Mouse (Mus musculus) forebrain, embryonic 11.5 days (tissue): Measurements from ENCODE around the gene Gm3880. TPM values are rescaled to one million over a fixed set of nuclear protein-coding genes. Genes with fewer than 3 reads are reported as not detected.
"Not testable (repeated sequence)": the region's sequence is repeated elsewhere in the genome, so short reads cannot be mapped to it uniquely, and the experiment has no call there.

Source experiments
- ATAC-seq: fragments of 200-750 bp; cut with Nextera tagmentation; replicated peaks from 2 replicates; pipeline ENCODE4 v1.8.0; 2017; ENCODE audit warnings: moderate TSS enrichment; ENCODE audit not compliant: low FRiP score
- DNase-seq: peaks from one replicate; pipeline ENCODE4 v3.0.0-alpha.2; 2017; ENCODE audit warnings: low spot score
- H3K27ac ChIP-seq: fragments of 300-500 bp; sonication (generic); 2 replicates; pipeline ENCODE4 v1.5.1; 2014; ENCODE audit warnings: low read depth, low read length
- H3K27me3 ChIP-seq: fragments of 300-500 bp; sonication (generic); 2 replicates; pipeline ENCODE4 v1.6.1; 2014; ENCODE audit warnings: mild to moderate bottlenecking, low read length, mixed read lengths; ENCODE audit not compliant: control insufficient read depth, insufficient read depth
- H3K36me3 ChIP-seq: fragments of 300-500 bp; sonication (generic); 2 replicates; pipeline ENCODE4 v1.6.1; 2014; ENCODE audit warnings: mild to moderate bottlenecking, low read length, moderate library complexity, mixed read lengths; ENCODE audit not compliant: control insufficient read depth, insufficient read depth
- H3K4me1 ChIP-seq: fragments of 300-500 bp; sonication (generic); replicated peaks from 2 replicates; pipeline ENCODE4 v1.6.1; 2014; ENCODE audit warnings: low read length, mixed read lengths; ENCODE audit not compliant: control insufficient read depth, insufficient read depth
- H3K4me2 ChIP-seq: fragments of 300-500 bp; sonication (generic); 2 replicates; pipeline ENCODE4 v1.6.1; 2014; ENCODE audit warnings: low read depth, mild to moderate bottlenecking, low read length, moderate library complexity, mixed read lengths; ENCODE audit not compliant: severe bottlenecking
- H3K4me3 ChIP-seq: fragments of 300-500 bp; sonication (generic); 2 replicates; pipeline ENCODE4 v1.5.1; 2014; ENCODE audit warnings: low read depth, low read length
- H3K9ac ChIP-seq: fragments of 300-500 bp; sonication (generic); 2 replicates; pipeline ENCODE4 v1.6.1; 2014; ENCODE audit warnings: low read length
- H3K9me3 ChIP-seq: fragments of 300-500 bp; sonication (generic); 2 replicates; pipeline ENCODE4 v1.6.1; 2016; ENCODE audit warnings: low read length, mixed read lengths; ENCODE audit not compliant: control insufficient read depth
- WGBS: fragments of 180-500 bp; shearing (Covaris S2); extraction: QIAGEN DNeasy Blood & Tissue Kit; methylation state at CpG from one replicate; pipeline ENCODE4 v1.1.7; 2014; 5-methylcytosine and 5-hydroxymethylcytosine counted together
- polyA plus RNA-seq: library from polyadenylated mRNA; unstranded; fragments of >200 nt; fragmentation: Nextera tagmentation; extraction: Ambion mirVana; gene quantifications from 2 replicates; pipeline ENCODE4 v1.2.1, GENCODE M21; 2014

Gm3880 gene
- not detected in 2 replicates for polyA plus RNA-seq

DNA sequence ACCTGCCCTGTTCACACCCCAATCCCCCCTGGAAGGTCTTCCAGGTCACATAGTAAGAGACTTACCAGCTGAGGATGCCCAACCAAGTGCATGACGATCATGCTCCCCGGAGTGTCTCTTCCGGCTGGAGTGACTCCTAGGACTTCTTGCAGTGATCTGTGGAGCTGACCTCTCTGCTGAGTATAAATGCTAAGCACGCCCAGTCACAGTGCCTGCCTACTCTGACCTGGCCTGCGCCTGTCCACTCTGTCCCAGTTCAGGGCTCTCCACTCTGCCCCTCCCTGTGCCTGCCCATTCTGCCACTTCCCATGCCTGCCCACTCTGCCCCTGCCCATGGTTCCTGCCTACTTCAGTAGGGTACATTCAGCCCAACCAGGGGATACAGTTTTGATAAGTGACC, at the start of gene Gm3880:
Gene Gm3880, minus strand, starts transcription at position 101 of the 400 bp plus-strand sequence.
- H3K36me3 ChIP-seq, H3K4me1 ChIP-seq, H3K4me2 ChIP-seq, H3K9me3 ChIP-seq, ATAC-seq, H3K27ac ChIP-seq, H3K4me3 ChIP-seq, DNase-seq, H3K27me3 ChIP-seq, H3K9ac ChIP-seq: not testable (repeated sequence)
- WGBS = 84% methylated on average over 5 of the region's 5 CpGs

GRCm38 (mm10) chrX:102724226-102724625, 37.5 kb upstream of the Gm3880 start:
- not testable (repeated sequence) for H3K4me1 ChIP-seq, H3K9ac ChIP-seq, H3K27ac ChIP-seq, DNase-seq, H3K4me2 ChIP-seq, H3K27me3 ChIP-seq, H3K36me3 ChIP-seq, H3K9me3 ChIP-seq, H3K4me3 ChIP-seq, ATAC-seq
- 97% methylated on average over 6 of the region's 6 CpGs for WGBS

GRCm38 (mm10) chrX:102707535-102707934, 20.8 kb upstream of the Gm3880 start, which contains the start of the genes Gm9112 and Dmrtc1b:
TSS of gene Gm9112 (minus strand) at chrX:102707635.
TSS of gene Dmrtc1b (plus strand) at chrX:102707865.
- H3K27ac ChIP-seq, H3K4me1 ChIP-seq, H3K27me3 ChIP-seq, ATAC-seq, H3K9me3 ChIP-seq, H3K36me3 ChIP-seq, H3K9ac ChIP-seq, H3K4me3 ChIP-seq, DNase-seq, H3K4me2 ChIP-seq: not testable (repeated sequence)
- 77% methylated on average over 5 of the region's 10 CpGs for WGBS

- not testable (repeated sequence) for DNase-seq, H3K4me1 ChIP-seq, H3K4me2 ChIP-seq, H3K27me3 ChIP-seq, H3K9ac ChIP-seq, H3K36me3 ChIP-seq, H3K27ac ChIP-seq, H3K4me3 ChIP-seq, H3K9me3 ChIP-seq, ATAC-seq
- 79% methylated on average over 3 of the region's 3 CpGs for WGBS
Measured at GRCm38 (mm10) chrX:102700636-102701035, 13.9 kb upstream of the Gm3880 start.

DNA sequence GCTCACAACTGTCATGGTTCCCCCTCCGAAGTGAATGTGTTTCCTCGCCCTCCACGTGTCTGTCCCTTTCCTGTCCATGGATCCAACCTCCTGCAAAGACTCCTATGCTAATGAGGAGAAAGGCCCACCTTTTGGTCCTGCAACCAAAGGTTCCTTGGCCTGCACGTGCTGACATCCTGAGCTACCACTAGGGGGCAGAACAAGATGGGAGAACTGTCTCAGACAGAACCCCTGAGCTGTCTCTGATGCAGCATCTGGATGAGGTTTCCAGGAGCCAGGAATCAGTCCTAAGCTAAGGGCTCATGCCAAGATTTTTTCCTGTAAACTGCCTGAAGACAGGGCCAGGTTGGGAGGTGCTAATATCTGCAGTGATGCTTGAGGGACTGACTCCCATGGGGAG, 2.5 kb upstream of the Gm3880 start:
- peak; percentile 52 for DNase-seq
- WGBS = 21% methylated on average over 4 of the region's 4 CpGs
- not testable (repeated sequence) for ATAC-seq, H3K36me3 ChIP-seq, H3K27ac ChIP-seq, H3K4me1 ChIP-seq, H3K27me3 ChIP-seq, H3K4me3 ChIP-seq, H3K4me2 ChIP-seq, H3K9ac ChIP-seq, H3K9me3 ChIP-seq

GRCm38 (mm10) chrX:102684706-102685105, 2.1 kb downstream of the Gm3880 start:
- DNase-seq, ATAC-seq, H3K9me3 ChIP-seq: not testable (repeated sequence)

DNA sequence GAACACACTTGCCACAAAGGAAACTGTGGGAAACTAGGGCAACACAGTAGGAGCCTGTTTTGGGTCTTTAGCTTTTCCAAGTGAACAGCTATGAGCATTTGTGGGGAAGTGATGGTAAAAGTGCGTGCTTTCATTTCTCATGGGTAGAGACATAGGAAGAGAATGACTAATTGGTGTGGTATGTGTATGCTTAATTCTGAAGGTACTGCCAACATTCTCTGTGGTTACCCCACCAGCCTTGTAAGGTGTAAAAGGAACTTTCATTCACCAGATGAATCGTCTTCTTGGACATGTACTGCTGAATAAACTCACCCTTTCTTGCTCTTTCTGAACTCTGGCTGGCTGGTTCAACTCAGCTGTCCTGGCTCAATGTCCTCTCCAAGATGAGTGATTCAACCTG, 20.1 kb downstream of the Gm3880 start:
- H3K4me3 ChIP-seq = no peak overlapping the region
- no peak overlapping the region for H3K9ac ChIP-seq
- H3K4me2 ChIP-seq = no peak overlapping the region
- DNase-seq = no peak
- no peak for ATAC-seq
- 93% methylated on average over 2 of the region's 2 CpGs for WGBS
- no peaks in the 10 kb centered on the region for H3K4me1 ChIP-seq
- no peaks in the 10 kb centered on the region for H3K36me3 ChIP-seq
- no peaks in the 10 kb centered on the region for H3K9me3 ChIP-seq
- H3K27ac ChIP-seq = no peak overlapping the region
- H3K27me3 ChIP-seq = no peaks in the 10 kb centered on the region

More at GRCm38 (mm10) chrX:102684706-102685105, 2.1 kb downstream of the Gm3880 start:
- not testable (repeated sequence) for H3K9ac ChIP-seq, H3K36me3 ChIP-seq, H3K27ac ChIP-seq, H3K4me2 ChIP-seq, H3K27me3 ChIP-seq, H3K4me3 ChIP-seq, H3K4me1 ChIP-seq
- 45% methylated on average over 3 of the region's 3 CpGs for WGBS

DNA sequence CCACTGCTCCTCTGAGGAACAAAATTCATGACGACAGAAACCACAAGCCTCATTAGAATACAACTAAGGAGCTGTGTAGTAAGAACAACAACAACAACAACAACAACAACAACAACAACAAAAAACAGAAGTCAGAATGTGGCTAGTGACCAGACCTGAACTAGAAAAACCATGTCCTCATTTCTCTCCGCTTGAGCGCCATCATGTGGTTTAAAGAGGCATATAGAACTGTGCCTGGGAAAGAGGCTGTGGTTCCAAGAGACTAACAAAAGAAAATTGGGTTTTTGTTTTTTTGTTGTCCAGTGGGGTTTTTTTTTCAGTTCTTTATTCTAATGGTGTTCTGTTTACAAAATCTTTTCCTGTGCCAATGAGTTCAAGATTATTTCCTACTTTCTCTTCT, 26.1 kb downstream of the Gm3880 start:
- no peak overlapping the region for H3K4me2 ChIP-seq
- ATAC-seq (no peak), DNase-seq (no peak)
- H3K27me3 ChIP-seq = no peaks in the 10 kb centered on the region; the same call in 1 of the 2 replicates
- no peak overlapping the region for H3K4me3 ChIP-seq
- 18% methylated on average over 3 of the region's 3 CpGs for WGBS
- H3K9ac ChIP-seq = no peak overlapping the region
- H3K36me3 ChIP-seq = no peaks in the 10 kb centered on the region
- no peaks in the 10 kb centered on the region for H3K4me1 ChIP-seq
- no peak overlapping the region for H3K27ac ChIP-seq
- H3K9me3 ChIP-seq = no peaks in the 10 kb centered on the region

DNA sequence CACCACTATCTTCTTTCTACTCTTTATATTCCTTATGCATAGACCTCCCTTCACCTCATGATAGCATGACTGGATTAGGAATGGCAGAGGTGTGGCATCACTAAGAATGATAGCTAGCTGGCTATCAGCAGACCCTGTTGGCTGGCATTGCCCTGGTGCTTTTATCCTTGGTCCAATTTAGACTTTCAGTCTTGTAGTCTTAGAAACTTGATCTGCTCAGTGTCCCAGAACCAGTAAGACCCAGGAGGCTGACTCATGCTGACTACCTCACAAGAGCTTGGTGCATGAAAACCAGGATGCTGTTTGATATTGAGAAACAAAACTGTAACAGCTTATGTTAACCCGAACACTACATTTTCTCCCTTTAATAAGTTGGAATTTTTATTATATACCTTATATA, 41.1 kb downstream of the Gm3880 start:
- H3K4me3 ChIP-seq = no peak overlapping the region
- DNase-seq = no peak
- no peaks in the 10 kb centered on the region for H3K9me3 ChIP-seq
- no peak overlapping the region for H3K27ac ChIP-seq
- H3K4me1 ChIP-seq = no peaks in the 10 kb centered on the region
- no peak overlapping the region for H3K4me2 ChIP-seq
- no peak for ATAC-seq
- WGBS = 93% methylated on average over 1 of the region's 1 CpGs
- H3K36me3 ChIP-seq = no peaks in the 10 kb centered on the region
- peaks cover 18% of the 10 kb centered on the region for H3K27me3 ChIP-seq
- H3K9ac ChIP-seq = no peak overlapping the region
